Mouse (Mus musculus) MEL (cell line): ENCODE results near the gene Tgtp2. TPM values are rescaled to one million over a fixed set of nuclear protein-coding genes. Genes with fewer than 3 reads are reported as not detected.
"Not testable (repeated sequence)": the region's sequence is repeated elsewhere in the genome, so short reads cannot be mapped to it uniquely, and the experiment has no call there.

Source experiments
- DNase-seq: peaks from one replicate; pipeline ENCODE4 v3.0.0; 2011; ENCODE audit warnings: low read depth, low spot score
- H3K27ac ChIP-seq: 2 replicates; pipeline ENCODE4 v1.5.1; 2012; ENCODE audit warnings: low read depth, mild to moderate bottlenecking, control low read depth, low read length, moderate library complexity; ENCODE audit not compliant: control insufficient read depth
- H3K27me3 ChIP-seq, 2 experiments: fragments of 150-350 bp in 1 of 2; sonication (generic) in 1 of 2; 2 replicates each; pipeline ENCODE4 v1.6.1; 2012; ENCODE audit warnings: low read length in 2 of 2, mild to moderate bottlenecking in 2 of 2, improper control_type of control experiment in 1 of 2, moderate library complexity in 1 of 2; ENCODE audit not compliant: insufficient read depth in 2 of 2, control insufficient read depth in 1 of 2
- H3K36me3 ChIP-seq, 2 experiments: 2 replicates each; pipeline ENCODE4 v1.6.1; 2012 to 2014; ENCODE audit warnings: low read length in 2 of 2, improper control_type of control experiment in 1 of 2, inconsistent platforms in 1 of 2, mild to moderate bottlenecking in 1 of 2; ENCODE audit not compliant: insufficient read depth in 2 of 2, control insufficient read depth in 1 of 2
- H3K4me1 ChIP-seq, 2 experiments: fragments of 150-350 bp in 1 of 2; sonication (generic) in 1 of 2; 2 replicates each; pipeline ENCODE4 v1.6.1; 2012; ENCODE audit warnings: low read length in 2 of 2, improper control_type of control experiment in 1 of 2, mild to moderate bottlenecking in 1 of 2; ENCODE audit not compliant: insufficient read depth in 2 of 2, control insufficient read depth in 1 of 2
- H3K4me3 ChIP-seq, 2 experiments: fragments of 150-350 bp in 1 of 2; sonication (generic) in 1 of 2; 2 replicates each; pipeline ENCODE4 v1.5.1; 2012; ENCODE audit warnings: low read depth in 2 of 2, low read length in 2 of 2, mild to moderate bottlenecking in 2 of 2, moderate library complexity in 2 of 2, control low read depth in 1 of 2, improper control_type of control experiment in 1 of 2; ENCODE audit not compliant: control insufficient read depth in 1 of 2, insufficient read depth in 1 of 2
- H3K79me2 ChIP-seq: 2 replicates; pipeline ENCODE4 v1.6.1; 2012; ENCODE audit warnings: mild to moderate bottlenecking, low read length, moderate library complexity; ENCODE audit not compliant: control insufficient read depth, poor library complexity, insufficient read depth
- H3K9ac ChIP-seq: 2 replicates; pipeline ENCODE4 v1.6.1; 2012; ENCODE audit warnings: low read depth, mild to moderate bottlenecking, control low read depth, low read length, moderate library complexity; ENCODE audit not compliant: control insufficient read depth, poor library complexity, severe bottlenecking
- H3K9me3 ChIP-seq: fragments of 150-350 bp; sonication (generic); replicated peaks from 2 replicates; pipeline ENCODE4 v1.6.1; 2012; ENCODE audit warnings: mild to moderate bottlenecking, low read length, improper control_type of control experiment, moderate library complexity; ENCODE audit not compliant: insufficient read depth
- BHLHE40 ChIP-seq: IDR thresholded peaks from 2 replicates; pipeline ENCODE4 v1.6.1; 2012; ENCODE audit warnings: low read depth, mild to moderate bottlenecking, inconsistent platforms, low read length, improper control_type of control experiment, borderline replicate concordance
- CHD1 ChIP-seq: IDR thresholded peaks from 2 replicates; pipeline ENCODE4 v1.6.1; 2012; ENCODE audit warnings: low read depth, mild to moderate bottlenecking, inconsistent platforms, low read length, improper control_type of control experiment
- ELF1 ChIP-seq: IDR thresholded peaks from 2 replicates; pipeline ENCODE4 v1.6.1; 2014; ENCODE audit warnings: low read depth, mild to moderate bottlenecking, inconsistent platforms, low read length, improper control_type of control experiment, moderate library complexity
- EP300 ChIP-seq, 2 experiments: IDR thresholded peaks; 2 replicates each; pipeline ENCODE4 v1.6.1; 2011; ENCODE audit warnings: improper control_type of control experiment in 2 of 2, low read length in 2 of 2, low read depth in 1 of 2, mild to moderate bottlenecking in 1 of 2
- ETS1 ChIP-seq: IDR thresholded peaks from 2 replicates; pipeline ENCODE4 v1.6.1; 2012; ENCODE audit warnings: low read depth, mild to moderate bottlenecking, inconsistent platforms, low read length, improper control_type of control experiment, moderate library complexity
- GATA1 ChIP-seq: IDR thresholded peaks from 2 replicates; pipeline ENCODE4 v1.6.1; 2011; ENCODE audit warnings: low read depth, low read length, improper control_type of control experiment
- HCFC1 ChIP-seq: IDR thresholded peaks from 2 replicates; pipeline ENCODE4 v1.6.1; 2012; ENCODE audit warnings: low read depth, mild to moderate bottlenecking, inconsistent platforms, low read length, improper control_type of control experiment, moderate library complexity
- JUND ChIP-seq: IDR thresholded peaks from 2 replicates; pipeline ENCODE4 v1.6.1; 2011; ENCODE audit warnings: low read depth, mild to moderate bottlenecking, improper control_type of control experiment, low read length
- MAZ ChIP-seq: IDR thresholded peaks from 2 replicates; pipeline ENCODE4 v1.6.1; 2012; ENCODE audit warnings: low read depth, mild to moderate bottlenecking, inconsistent platforms, low read length, improper control_type of control experiment
- MYC ChIP-seq: IDR thresholded peaks from 2 replicates; pipeline ENCODE4 v1.6.1; 2011; ENCODE audit warnings: low read depth, mild to moderate bottlenecking, low read length, improper control_type of control experiment, moderate library complexity
- POLR2AphosphoS2 ChIP-seq: IDR thresholded peaks from 2 replicates; pipeline ENCODE4 v1.6.1; 2011; ENCODE audit warnings: low read length, improper control_type of control experiment
- POLR2AphosphoS5 ChIP-seq: IDR thresholded peaks from 2 replicates; pipeline ENCODE4 v1.6.1; 2012; ENCODE audit warnings: low read depth, borderline replicate concordance, mild to moderate bottlenecking, inconsistent platforms, low read length, moderate library complexity, mixed read lengths
- RAD21 ChIP-seq: IDR thresholded peaks from 2 replicates; pipeline ENCODE4 v1.6.1; 2011; ENCODE audit warnings: mild to moderate bottlenecking, low read depth, low read length, improper control_type of control experiment
- RCOR1 ChIP-seq: IDR thresholded peaks from 2 replicates; pipeline ENCODE4 v1.6.1; 2012; ENCODE audit warnings: low read depth, mild to moderate bottlenecking, inconsistent platforms, low read length, improper control_type of control experiment
- SIN3A ChIP-seq: IDR thresholded peaks from 2 replicates; pipeline ENCODE4 v1.6.1; 2012; ENCODE audit warnings: low read length, improper control_type of control experiment, inconsistent platforms
- SMC3 ChIP-seq: IDR thresholded peaks from 2 replicates; pipeline ENCODE4 v1.6.1; 2011; ENCODE audit warnings: low read depth, low read length, improper control_type of control experiment
- TAL1 ChIP-seq: IDR thresholded peaks from 2 replicates; pipeline ENCODE4 v1.6.1; 2012; ENCODE audit warnings: mild to moderate bottlenecking, inconsistent platforms, low read length, moderate library complexity, mixed read lengths
- TCF12 ChIP-seq: IDR thresholded peaks from 2 replicates; pipeline ENCODE4 v1.6.1; 2014; ENCODE audit warnings: low read depth, mild to moderate bottlenecking, inconsistent platforms, low read length, improper control_type of control experiment, moderate library complexity
- UBTF ChIP-seq: IDR thresholded peaks from 2 replicates; pipeline ENCODE4 v1.6.1; 2012; ENCODE audit warnings: low read depth, mild to moderate bottlenecking, inconsistent platforms, low read length, improper control_type of control experiment, moderate library complexity, borderline replicate concordance; ENCODE audit not compliant: insufficient read depth
- ZNF384 ChIP-seq: IDR thresholded peaks from 2 replicates; pipeline ENCODE4 v1.6.1; 2012; ENCODE audit warnings: low read depth, mild to moderate bottlenecking, inconsistent platforms, low read length, improper control_type of control experiment
- polyA plus RNA-seq, 2 experiments: library from polyadenylated mRNA; stranded (reverse) in 1 of 2; unstranded in 1 of 2; fragments of >175 nt in 1 of 2; fragments of >200 nt in 1 of 2; gene quantifications; 2 replicates each; pipeline versions ENCODE4 v1.2.1 to v1.2.4; 2012; ENCODE audit warnings: low replicate concordance in 2 of 2, low read depth in 1 of 2; ENCODE audit not compliant: insufficient read length in 2 of 2, insufficient read depth in 1 of 2, missing spikeins in 1 of 2
- total RNA-seq: library from RNA; depleted of rRNA; stranded (reverse); fragments of 300-350 nt; gene quantifications from 2 replicates; pipeline ENCODE4 v1.2.3, GENCODE M21; 2012

Gene Tgtp2
- total and polyA plus RNA-seq, 3 experiments, result 0.54 to 0.77 TPM; not detected in 1

DNA sequence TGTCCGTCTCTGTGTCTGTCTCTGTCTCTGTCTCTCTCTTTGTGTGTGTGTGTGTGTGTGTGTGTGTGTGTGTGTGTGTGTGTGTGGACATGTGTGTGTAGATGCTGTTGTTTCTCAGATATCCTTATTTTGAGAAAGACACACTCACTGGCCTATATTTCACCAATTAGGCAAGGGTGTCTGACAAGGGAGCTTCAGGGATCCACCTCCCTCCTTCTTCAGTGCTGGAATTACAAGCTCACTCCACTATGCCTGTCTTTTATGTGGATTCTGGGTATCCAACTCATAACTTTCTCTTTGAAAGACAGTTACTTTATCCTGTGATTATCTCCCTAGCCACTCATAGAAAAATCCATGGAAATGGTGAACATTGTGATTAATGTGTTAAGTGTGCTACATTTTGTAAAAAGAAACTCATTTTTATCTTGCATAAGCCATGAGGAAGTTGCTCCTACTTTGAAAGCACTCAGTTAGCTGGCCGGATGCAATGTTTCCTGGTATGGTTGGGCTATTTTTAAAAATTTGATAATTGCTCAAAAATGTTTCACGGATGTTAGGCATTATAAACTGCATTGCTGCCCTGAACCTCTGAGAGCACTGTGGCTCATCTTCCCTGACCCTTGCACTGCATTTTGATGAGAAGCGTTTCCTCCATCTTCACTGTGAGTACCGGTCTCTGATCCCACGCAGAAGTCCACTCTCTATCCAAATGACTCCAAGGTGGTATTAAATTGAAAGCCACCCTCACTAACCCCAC, 12.2 kb upstream of the Tgtp2 start, which contains the start of gene Ifi47 (continued):
- TF ChIP-seq HCFC1, result 0 out of 2 replicates have a peak, but pooled peaks have one; percentile 23

- H3K4me3 ChIP-seq, result no peak overlapping the region
- TF ChIP-seq POLR2AphosphoS2 (no peak), MAZ (0 out of 2 replicates have a peak, but pooled peaks have one; percentile 25), MYC (peak; percentile 62; the same call in 1 of the 2 replicates), EP300 (IDR thresholded peaks at IDR 0.05; ENCODE audit: low read depth in 1 of 2, low read length in 2 of 2) (peak; percentile 66 to 90), BHLHE40 (no peak), CHD1 (no peak), GATA1 (peak; percentile 89), JUND (no peak), RAD21 (no peak), TAL1 (no peak), ELF1 (peak; percentile 30; the same call in 1 of the 2 replicates), SMC3 (no peak), SIN3A (peak; percentile 63; the same call in 1 of the 2 replicates), UBTF (no peak), ZNF384 (peak; percentile 30; the same call in 1 of the 2 replicates), RCOR1 (peak; percentile 49), TCF12 (0 out of 2 replicates have a peak, but pooled peaks have one; percentile 41), ETS1 (peak; percentile 69), POLR2AphosphoS5 (no peak), HCFC1 (0 out of 2 replicates have a peak, but pooled peaks have one; percentile 54)
- peak; percentile 84 for DNase-seq
- H3K36me3 ChIP-seq, result peaks cover 0 to 20% of the 10 kb centered on the region in 2 experiments; a peak in 2 of 4 replicates
- H3K27me3 ChIP-seq, result no peaks in the 10 kb centered on the region
- peaks cover 10% of the 10 kb centered on the region in 2 experiments; a peak in 2 of 4 replicates for H3K4me1 ChIP-seq
- H3K27ac ChIP-seq, result no peak overlapping the region
- no peak overlapping the region for H3K9ac ChIP-seq
- no peaks in the 10 kb centered on the region for H3K79me2 ChIP-seq
- no peaks in the 10 kb centered on the region for H3K9me3 ChIP-seq
These were observed 4.4 kb upstream of the Tgtp2 start for GRCm38 (mm10) chr11:49068358-49068757.

DNA sequence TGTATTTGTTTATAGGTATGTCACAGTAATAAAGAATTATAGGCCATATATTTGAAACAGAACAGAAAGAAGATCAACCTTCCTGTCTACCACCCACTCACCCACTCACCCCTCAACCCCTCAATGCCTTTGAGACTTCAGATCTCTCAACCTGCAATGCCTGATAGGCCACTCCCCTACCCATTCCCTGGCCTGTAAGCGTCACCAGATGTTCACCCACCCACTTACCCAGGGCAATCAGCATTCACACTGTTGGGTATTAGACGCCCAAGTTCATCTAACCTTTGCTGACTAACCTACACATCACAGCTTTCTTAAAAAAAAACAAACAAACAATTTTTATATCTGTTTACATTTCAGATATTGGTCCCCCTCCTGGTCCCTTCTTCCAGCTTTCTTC, 2.1 kb downstream of the Tgtp2 start:
- not testable (repeated sequence) for H3K27me3 ChIP-seq, H3K4me1 ChIP-seq, DNase-seq, H3K9me3 ChIP-seq, H3K27ac ChIP-seq, H3K36me3 ChIP-seq, H3K9ac ChIP-seq, H3K79me2 ChIP-seq, H3K4me3 ChIP-seq

GRCm38 (mm10) chr11:49060061-49060460, 3.9 kb downstream of the Tgtp2 start:
- DNase-seq, H3K27ac ChIP-seq, H3K36me3 ChIP-seq, H3K9me3 ChIP-seq, H3K27me3 ChIP-seq, H3K79me2 ChIP-seq, H3K4me3 ChIP-seq, H3K4me1 ChIP-seq, H3K9ac ChIP-seq: not testable (repeated sequence)
